Mouse (Mus musculus) stomach, postnatal 0 days (tissue): ENCODE data around the gene Ldlrad2.

Source experiments
- CTCF ChIP-seq: IDR thresholded peaks from 2 replicates; pipeline ENCODE4 v1.5.1; 2016; ENCODE audit warnings: antibody characterized with exemption, low read depth, mild to moderate bottlenecking, moderate library complexity
- EP300 ChIP-seq: optimal IDR thresholded peaks from 2 replicates; pipeline ENCODE3; 2016; ENCODE audit warnings: antibody characterized with exemption

DNA sequence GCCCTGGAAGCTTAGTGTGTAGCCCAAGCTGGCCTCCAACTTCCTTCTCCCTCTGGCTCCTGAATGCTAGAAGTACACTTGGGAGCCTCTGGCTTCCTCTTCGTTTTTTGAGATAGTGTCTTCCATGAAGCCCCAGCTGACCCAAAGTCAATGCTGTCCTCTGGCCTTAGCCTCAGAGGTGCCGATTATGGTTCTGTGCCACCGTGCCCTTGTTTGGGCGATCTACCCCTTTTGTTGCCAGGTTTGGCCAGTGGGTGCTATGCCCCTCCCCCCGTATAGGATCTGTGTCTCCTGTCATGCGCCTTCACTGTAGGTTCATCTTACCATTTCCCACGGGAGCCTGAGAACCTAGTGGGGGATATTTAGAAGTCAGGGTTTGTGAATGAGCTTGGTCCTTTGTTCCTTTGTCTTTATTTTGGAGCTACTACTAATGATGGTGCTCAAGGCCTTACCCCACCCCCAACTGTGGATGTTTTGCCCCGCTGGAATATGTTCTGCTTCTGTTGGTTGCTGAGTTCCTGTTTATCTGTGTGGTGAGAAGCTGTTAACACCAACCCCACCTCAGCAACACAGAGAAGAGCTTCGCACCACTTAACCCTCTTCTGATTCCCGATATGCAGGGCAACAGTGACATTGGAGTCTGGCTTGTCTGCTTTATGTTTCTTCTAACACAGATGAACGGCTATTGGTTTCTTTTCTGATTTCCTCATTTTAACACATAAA, 29.2 kb upstream of the Ldlrad2 start:
- TF ChIP-seq CTCF (no peak), EP300 (no peak)
